Mouse (Mus musculus) MEL (cell line): ENCODE data around the gene Bsn.

Source experiments
- CHD2 ChIP-seq: IDR thresholded peaks from 2 replicates; pipeline ENCODE4 v1.6.1; 2011; ENCODE audit warnings: low read length, improper control_type of control experiment
- CTCF ChIP-seq, 3 experiments: IDR thresholded peaks in 2 of 3; conservative IDR thresholded peaks in 1 of 3; 2 replicates each; pipeline ENCODE4 v1.5.1; 2011 to 2012; ENCODE audit warnings: low read length in 3 of 3, low read depth in 2 of 3, mild to moderate bottlenecking in 2 of 3, improper control_type of control experiment in 1 of 3, inconsistent platforms in 1 of 3, mixed read lengths in 1 of 3, moderate library complexity in 1 of 3; ENCODE audit not compliant: control insufficient read depth in 1 of 3, insufficient read depth in 1 of 3, poor library complexity in 1 of 3, severe bottlenecking in 1 of 3
- GATA1 ChIP-seq: IDR thresholded peaks from 2 replicates; pipeline ENCODE4 v1.6.1; 2011; ENCODE audit warnings: low read depth, low read length, improper control_type of control experiment
- KAT2A ChIP-seq: conservative IDR thresholded peaks from 2 replicates; pipeline ENCODE4 v1.6.1; 2012; ENCODE audit warnings: low read depth, low read length, improper control_type of control experiment, inconsistent platforms
- MAX ChIP-seq: IDR thresholded peaks from 2 replicates; pipeline ENCODE4 v1.6.1; 2011; ENCODE audit warnings: low read length, improper control_type of control experiment
- NELFE ChIP-seq: IDR thresholded peaks from 2 replicates; pipeline ENCODE4 v1.6.1; 2011; ENCODE audit warnings: low read depth, low read length, improper control_type of control experiment
- POLR2A ChIP-seq, 2 experiments: IDR thresholded peaks; 2 replicates each; pipeline ENCODE4 v1.6.1; 2011 to 2012; ENCODE audit warnings: low read length in 2 of 2, mild to moderate bottlenecking in 2 of 2, control low read depth in 1 of 2, improper control_type of control experiment in 1 of 2, low read depth in 1 of 2, moderate library complexity in 1 of 2; ENCODE audit not compliant: control insufficient read depth in 1 of 2, insufficient read depth in 1 of 2, poor library complexity in 1 of 2
- RAD21 ChIP-seq: IDR thresholded peaks from 2 replicates; pipeline ENCODE4 v1.6.1; 2011; ENCODE audit warnings: mild to moderate bottlenecking, low read depth, low read length, improper control_type of control experiment
- RCOR1 ChIP-seq: IDR thresholded peaks from 2 replicates; pipeline ENCODE4 v1.6.1; 2012; ENCODE audit warnings: low read depth, mild to moderate bottlenecking, inconsistent platforms, low read length, improper control_type of control experiment
- USF2 ChIP-seq, 2 experiments: IDR thresholded peaks; 2 replicates each; pipeline ENCODE4 v1.6.1; 2011 to 2012; ENCODE audit warnings: improper control_type of control experiment in 2 of 2, low read length in 2 of 2, borderline replicate concordance in 1 of 2, inconsistent platforms in 1 of 2, low read depth in 1 of 2, mild to moderate bottlenecking in 1 of 2; ENCODE audit not compliant: insufficient read depth in 1 of 2
- ZC3H11A ChIP-seq: IDR thresholded peaks from 2 replicates; pipeline ENCODE4 v1.6.1; 2012; ENCODE audit warnings: low read depth, mild to moderate bottlenecking, inconsistent platforms, low read length, improper control_type of control experiment

- TF ChIP-seq POLR2A (IDR thresholded peaks at IDR 0.05; ENCODE audit: control insufficient read depth in 1 of 2, insufficient read depth in 1 of 2, low read depth in 1 of 2, low read length in 2 of 2, poor library complexity in 1 of 2) (no peak), RAD21 (no peak), ZC3H11A (no peak), MAX (no peak), NELFE (no peak), GATA1 (no peak), CTCF (IDR thresholded peaks at IDR 0.05 in 2 of 3, conservative IDR thresholded peaks at IDR 0.05 in 1 of 3; ENCODE audit: control insufficient read depth in 1 of 3, insufficient read depth in 1 of 3, low read depth in 2 of 3, low read length in 3 of 3, poor library complexity in 1 of 3, severe bottlenecking in 1 of 3) (no peak), CHD2 (no peak), RCOR1 (no peak), KAT2A (no peak), USF2 (IDR thresholded peaks at IDR 0.05; ENCODE audit: borderline replicate concordance in 1 of 2, insufficient read depth in 1 of 2, low read depth in 1 of 2, low read length in 2 of 2) (no peak)
These were observed 14.8 kb upstream of the Bsn start for GRCm38 (mm10) chr9:108204884-108205570.
